8 mouse cellular contexts compared by ENCODE assay signal in the genomic region with DNA sequence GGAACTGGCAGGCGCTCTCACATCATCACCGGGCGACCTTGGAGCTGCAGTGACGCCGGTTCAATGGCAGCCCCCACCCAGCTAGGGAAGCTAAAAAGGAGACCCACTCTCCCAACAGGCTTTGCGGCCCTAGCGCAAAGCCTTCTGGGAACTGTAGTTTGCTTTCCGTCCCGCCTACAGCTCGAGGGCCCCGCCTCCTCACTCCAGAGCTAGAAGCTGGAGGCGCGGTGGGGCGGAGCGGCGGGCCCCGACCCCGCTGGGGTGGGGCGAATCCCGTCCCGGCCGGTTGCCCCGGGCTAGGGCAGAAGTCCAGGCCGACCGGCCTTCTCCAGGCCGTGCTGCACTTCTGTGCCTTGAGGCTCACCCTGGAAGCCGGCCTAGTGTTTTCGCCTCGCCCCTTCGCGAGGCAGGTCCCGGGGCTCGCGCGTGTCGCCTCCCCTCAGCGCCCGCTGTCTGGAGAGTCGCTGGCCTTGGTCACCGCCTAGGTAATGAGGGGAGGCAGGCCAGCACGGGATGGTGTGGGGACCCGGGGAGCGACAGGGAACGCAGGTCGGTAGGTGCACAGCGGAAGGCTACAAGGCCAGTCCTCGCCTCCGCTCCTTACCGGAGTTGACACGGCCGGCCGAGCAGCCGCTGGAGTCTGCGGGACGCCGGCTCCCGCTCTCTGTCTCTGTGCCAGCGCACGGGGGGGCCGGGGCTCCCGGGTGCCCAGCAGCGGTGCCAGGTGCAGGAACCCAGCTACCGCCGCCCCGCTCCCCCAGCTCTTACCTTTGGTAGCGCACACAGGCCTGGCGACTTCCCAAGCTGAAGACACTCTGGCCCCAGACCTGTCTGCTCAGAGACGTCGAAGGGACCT. TPM values are rescaled to one million over a fixed set of nuclear protein-coding genes. Genes with fewer than 3 reads are reported as not detected.
DNase-seq lines count a peak whose midpoint lies in the region; ATAC-seq and TF ChIP-seq lines count a peak whose summit lies in the region.

A gene (minus strand): TSS at position 65 of the 856 bp plus-strand sequence.
A gene (plus strand): TSS at position 157 of the 856 bp plus-strand sequence.

- WGBS in forebrain, postnatal 0 days: 3% methylated on average over 69 of the region's 69 CpGs
- WGBS in lung, embryonic 15.5 days: under 1% methylated on average over 69 of the region's 69 CpGs

- H3K27me3 ChIP-seq in G1E (ENCODE audit: insufficient read depth, low read length): no peaks in the 10 kb centered on the region
- no peaks in the 10 kb centered on the region for H3K27me3 ChIP-seq in forebrain, postnatal 0 days (ENCODE audit: insufficient read depth, low read length)
- no peaks in the 10 kb centered on the region for H3K27me3 ChIP-seq in lung, embryonic 15.5 days

- no peaks in the 10 kb centered on the region for H3K9me3 ChIP-seq in G1E (replicated peaks)
- no peaks in the 10 kb centered on the region for H3K9me3 ChIP-seq in forebrain, postnatal 0 days (ENCODE audit: low read length)
- H3K9me3 ChIP-seq in lung, embryonic 15.5 days: no peaks in the 10 kb centered on the region

- peak within 1 kb of the TSS; percentile 91 for H3K27ac ChIP-seq in forebrain, postnatal 0 days (ENCODE audit: low read depth, low read length)
- peak within 1 kb of the TSS; percentile 86 for H3K27ac ChIP-seq in lung, embryonic 15.5 days

- H3K4me1 ChIP-seq in G1E (ENCODE audit: insufficient read depth, low read depth, low read length): peaks cover 57% of the 10 kb centered on the region
- peaks cover 22% of the 10 kb centered on the region for H3K4me1 ChIP-seq in forebrain, postnatal 0 days (ENCODE audit: insufficient read depth)
- H3K4me1 ChIP-seq in lung, embryonic 15.5 days: peaks cover 16% of the 10 kb centered on the region; the same call in 1 of the 2 replicates

- peak; percentile 82 for ATAC-seq in G1E (ENCODE audit: extremely low read depth, insufficient number of reproducible peaks, low FRiP score, poor library complexity, severe bottlenecking)
- ATAC-seq in forebrain, postnatal 0 days: peak; percentile 98
- peak; percentile 97 for ATAC-seq in lung, embryonic 15.5 days (ENCODE audit: borderline replicate concordance, extremely low read depth, low FRiP score, low TSS enrichment)

- peak within 1 kb of the TSS; percentile 79 for H3K4me3 ChIP-seq in G1E (ENCODE audit: low read depth, low read length)
- H3K4me3 ChIP-seq in forebrain, postnatal 0 days (ENCODE audit: low read depth, low read length): peak within 1 kb of the TSS; percentile 74
- peak within 1 kb of the TSS; percentile 95 for H3K4me3 ChIP-seq in lung, embryonic 15.5 days

- no peak for TF ChIP-seq CTCF in G1E (IDR thresholded peaks at IDR 0.05; ENCODE audit: low read depth, low read length)
- no peak for TF ChIP-seq CTCF in forebrain, postnatal 0 days (IDR thresholded peaks at IDR 0.05; ENCODE audit: low read depth)

- H3K9ac ChIP-seq in forebrain, postnatal 0 days: peak within 1 kb of the TSS; percentile 85
- peak within 1 kb of the TSS; percentile 92 for H3K9ac ChIP-seq in lung, embryonic 15.5 days

- peaks cover 23% of the 10 kb centered on the region for H3K36me3 ChIP-seq in G1E (replicated peaks)
- H3K36me3 ChIP-seq in forebrain, postnatal 0 days (ENCODE audit: insufficient read depth): peaks cover 7% of the 10 kb centered on the region; the same call in 1 of the 2 replicates
- no peaks in the 10 kb centered on the region for H3K36me3 ChIP-seq in lung, embryonic 15.5 days

- H3K4me2 ChIP-seq in forebrain, postnatal 0 days (ENCODE audit: low read depth): peak within 1 kb of the TSS; percentile 72
- H3K4me2 ChIP-seq in lung, embryonic 15.5 days: peak within 1 kb of the TSS; percentile 91

- peak; percentile 86 for DNase-seq in G1E (ENCODE audit: low spot score)
- peak; percentile 94 to 95 for DNase-seq in cerebellum, adult 18-20 months
- peak; percentile 97 for DNase-seq in forebrain, postnatal 0 days
- DNase-seq in heart, postnatal 4 days: peak; percentile 95
- DNase-seq in layer of hippocampus, adult 8-10 months (ENCODE audit: low spot score in 2 of 2): peak; percentile 94 to 96
- DNase-seq in ovary, adult 18-20 months (ENCODE audit: low spot score): peak; percentile 94
- DNase-seq in thymus, postnatal 0 days (ENCODE audit: low spot score): peak; percentile 98

RNA-seq across cellular contexts. Expression of the first gene that starts in this region (rescaled TPM):
- total RNA-seq in G1E (2014; fragmentation: Nextera tagmentation) (88.5 and 143 TPM in 2 replicates), G1E (2017) (55.3 and 59.9 TPM in 2 replicates)
- 89.6 and 110 TPM in 2 replicates for polyA plus RNA-seq in G1E (2012)
- total RNA-seq in forebrain, postnatal 0 days (2014; rRNA removed): 40.9 and 44.6 TPM in 2 replicates
- polyA plus RNA-seq in forebrain, postnatal 0 days (2015; fragmentation: Nextera tagmentation; extraction: Ambion mirVana): 9.0 and 12.8 TPM in 2 replicates
- total RNA-seq in heart, postnatal 4 days (2021): 100 to 1,000 TPM; 149 to 154 TPM
- 100 to 1,000 TPM; 107 to 129 (median 113) TPM for total RNA-seq in layer of hippocampus, adult 8-10 months (2022)
- 14.0 and 14.6 TPM in 2 replicates for polyA plus RNA-seq in lung, embryonic 15.5 days (2015; fragmentation: Nextera tagmentation; extraction: Ambion mirVana)
- polyA plus RNA-seq in thymus, postnatal 0 days (2015; fragmentation: Nextera tagmentation; extraction: Ambion mirVana): 13.2 and 13.5 TPM in 2 replicates

RNA-seq across cellular contexts. Expression of the second gene that starts in this region (rescaled TPM):
- total RNA-seq in G1E (2014; fragmentation: Nextera tagmentation): 82.2 and 115 TPM in 2 replicates
- 21.1 and 23.3 TPM in 2 replicates for total RNA-seq in G1E (2017)
- polyA plus RNA-seq in G1E (2012): 4.8 and 6.3 TPM in 2 replicates
- total RNA-seq in forebrain, postnatal 0 days (2014; rRNA removed): 39.8 and 44.4 TPM in 2 replicates
- 92.6 and 99.6 TPM in 2 replicates for polyA plus RNA-seq in forebrain, postnatal 0 days (2015; fragmentation: Nextera tagmentation; extraction: Ambion mirVana)
- 10 to 100 TPM; 28.4 to 31.7 TPM for total RNA-seq in heart, postnatal 4 days (2021)
- total RNA-seq in layer of hippocampus, adult 8-10 months (2022): 10 to 100 TPM; 29.0 to 40.0 (median 38.1) TPM
- polyA plus RNA-seq in lung, embryonic 15.5 days (2015; fragmentation: Nextera tagmentation; extraction: Ambion mirVana): 22.3 and 27.9 TPM in 2 replicates
- polyA plus RNA-seq in thymus, postnatal 0 days (2015; fragmentation: Nextera tagmentation; extraction: Ambion mirVana): 28.6 and 30.6 TPM in 2 replicates

Comparison
In these comparisons a context has a peak if more than half of its experiments do, and no peak if none do; other contexts are left out.
1. Peak in every context shown above with its lines: DNase-seq, ATAC-seq, H3K4me3 ChIP-seq and H3K27ac ChIP-seq.